Mouse (Mus musculus) embryonic facial prominence, embryonic 11.5 days (tissue): ENCODE data around the gene B4galt5. TPM values are rescaled to one million over a fixed set of nuclear protein-coding genes. Genes with fewer than 3 reads are reported as not detected.

Source experiments
- ATAC-seq: fragments of 200-750 bp; cut with Nextera tagmentation; replicated peaks from 2 replicates; pipeline ENCODE4 v1.8.0; 2017; ENCODE audit warnings: low read depth; ENCODE audit not compliant: insufficient number of reproducible peaks, low FRiP score, low TSS enrichment
- DNase-seq: peaks from one replicate; pipeline ENCODE4 v3.0.0-alpha.2; 2015; ENCODE audit warnings: low spot score
- H3K27ac ChIP-seq: fragments of 300-500 bp; sonication (generic); replicated peaks from 2 replicates; pipeline ENCODE4 v1.5.1; 2014; ENCODE audit warnings: mild to moderate bottlenecking, low read depth, low read length, control low read depth
- H3K27me3 ChIP-seq: fragments of 300-500 bp; sonication (generic); 2 replicates; pipeline ENCODE4 v1.6.1; 2014; ENCODE audit warnings: mild to moderate bottlenecking, low read length, moderate library complexity, mixed read lengths; ENCODE audit not compliant: control insufficient read depth, insufficient read depth
- H3K36me3 ChIP-seq: fragments of 300-500 bp; sonication (generic); replicated peaks from 2 replicates; pipeline ENCODE4 v1.6.1; 2014; ENCODE audit warnings: low read depth, mild to moderate bottlenecking, low read length, moderate library complexity, mixed read lengths; ENCODE audit not compliant: control insufficient read depth, insufficient read depth
- H3K4me1 ChIP-seq: fragments of 300-500 bp; sonication (generic); 2 replicates; pipeline ENCODE4 v1.6.1; 2014; ENCODE audit warnings: low read length, mixed read lengths; ENCODE audit not compliant: control insufficient read depth, insufficient read depth
- H3K4me2 ChIP-seq: fragments of 300-500 bp; sonication (generic); 2 replicates; pipeline ENCODE4 v1.6.1; 2014; ENCODE audit warnings: low read depth, mild to moderate bottlenecking, control low read depth, low read length, moderate library complexity
- H3K4me3 ChIP-seq: fragments of 300-500 bp; sonication (generic); 2 replicates; pipeline ENCODE4 v1.5.1; 2014; ENCODE audit warnings: low read depth, low read length, control low read depth
- H3K9ac ChIP-seq: fragments of 300-500 bp; sonication (generic); replicated peaks from 2 replicates; pipeline ENCODE4 v1.6.1; 2014; ENCODE audit warnings: mild to moderate bottlenecking, control low read depth, low read length
- H3K9me3 ChIP-seq: fragments of 300-500 bp; sonication (generic); replicated peaks from 2 replicates; pipeline ENCODE4 v1.6.1; 2016; ENCODE audit warnings: mild to moderate bottlenecking, low read length, inconsistent platforms, mixed read lengths; ENCODE audit not compliant: control insufficient read depth
- WGBS: fragments of 180-500 bp; shearing (Covaris S2); extraction: QIAGEN DNeasy Blood & Tissue Kit; methylation state at CpG from one replicate; pipeline ENCODE4 v1.1.7; 2014; 5-methylcytosine and 5-hydroxymethylcytosine counted together
- polyA plus RNA-seq: library from polyadenylated mRNA; unstranded; fragments of >200 nt; fragmentation: Nextera tagmentation; extraction: Ambion mirVana; gene quantifications from 2 replicates; pipeline ENCODE4 v1.2.1, GENCODE M21; 2014

Gene B4galt5
- polyA plus RNA-seq, 1 experiment from 2014 or later: 17.0 TPM

DNA sequence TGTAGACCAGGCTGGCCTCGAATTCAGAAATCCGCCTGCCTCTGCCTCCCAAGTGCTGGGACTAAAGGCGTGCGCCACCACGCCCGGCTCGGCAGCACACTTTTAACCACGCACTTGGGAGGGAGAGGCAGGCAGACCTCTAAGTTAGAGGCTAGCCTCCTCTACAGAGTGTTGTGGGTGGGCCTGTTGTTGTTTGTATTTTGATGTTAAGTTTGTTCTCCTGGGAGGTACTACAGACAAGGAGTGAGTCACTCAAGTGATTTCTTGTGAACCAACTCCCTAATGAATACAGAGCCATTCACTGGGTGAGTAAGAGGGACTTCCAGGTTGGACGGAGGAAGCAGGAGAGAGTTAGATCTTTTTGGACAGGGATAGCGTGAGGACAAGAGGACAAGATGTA lies 82.8 kb downstream of the B4galt5 start:
- no peak for DNase-seq

DNA sequence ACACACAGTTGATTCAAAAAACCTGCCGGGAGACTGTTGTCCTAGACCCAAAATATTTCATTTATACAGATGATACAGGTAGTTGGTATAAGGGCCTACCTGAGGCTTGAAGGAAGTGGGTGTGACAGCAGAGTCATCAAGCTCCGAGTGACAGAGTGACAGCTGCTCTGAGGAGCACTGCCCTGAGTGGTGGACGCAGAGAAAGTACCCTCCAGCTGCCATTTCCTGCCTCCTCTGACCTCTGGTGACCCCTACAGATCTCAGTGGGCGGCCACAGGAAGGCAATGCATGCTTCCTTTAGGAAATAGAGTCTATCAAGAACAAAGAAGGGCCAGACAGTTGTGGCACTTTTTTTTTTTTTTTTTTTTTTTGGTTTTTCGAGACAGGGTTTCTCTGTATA lies 83.2 kb downstream of the B4galt5 start:
- 36% methylated on average over 4 of the region's 5 CpGs for WGBS

More for the DNA sequence above, 82.8 kb downstream of the B4galt5 start:
- H3K27ac ChIP-seq: no peak overlapping the region
- H3K27me3 ChIP-seq: no peaks in the 10 kb centered on the region
- no peak overlapping the region for H3K4me2 ChIP-seq
- H3K36me3 ChIP-seq: no peaks in the 10 kb centered on the region
- no peak overlapping the region for H3K9ac ChIP-seq
- H3K4me3 ChIP-seq: no peak overlapping the region
- no peaks in the 10 kb centered on the region for H3K4me1 ChIP-seq
- no peaks in the 10 kb centered on the region for H3K9me3 ChIP-seq
- no peak for ATAC-seq
- WGBS: 94% methylated on average over 10 of the region's 10 CpGs

DNA sequence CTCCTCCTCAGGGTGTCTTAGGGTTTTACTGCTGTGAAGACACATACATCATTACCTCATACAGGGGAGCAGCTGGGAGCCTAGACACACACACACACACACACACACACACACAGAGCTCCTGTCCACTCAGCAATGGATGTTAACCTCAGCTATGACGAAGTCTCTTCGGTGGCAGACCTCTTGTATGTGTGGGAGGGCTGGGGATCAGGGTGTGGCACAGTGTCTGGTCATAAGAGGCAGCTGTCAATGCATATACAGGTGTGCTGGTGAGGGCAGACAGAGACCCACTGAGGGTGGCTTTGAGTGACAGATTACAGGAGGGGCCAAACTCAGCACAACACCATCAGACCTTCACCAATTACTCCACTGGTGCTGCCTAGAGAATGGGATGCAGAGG lies 84.0 kb downstream of the B4galt5 start:
- no peak overlapping the region for H3K27ac ChIP-seq
- WGBS: 84% methylated on average over 2 of the region's 2 CpGs
- no peaks in the 10 kb centered on the region for H3K9me3 ChIP-seq
- no peaks in the 10 kb centered on the region for H3K4me1 ChIP-seq
- H3K4me3 ChIP-seq: no peak overlapping the region
- no peaks in the 10 kb centered on the region for H3K27me3 ChIP-seq
- H3K4me2 ChIP-seq: no peak overlapping the region
- DNase-seq (no peak), ATAC-seq (no peak)
- no peaks in the 10 kb centered on the region for H3K36me3 ChIP-seq
- no peak overlapping the region for H3K9ac ChIP-seq

More for the DNA sequence above, 83.2 kb downstream of the B4galt5 start:
- Histone ChIP-seq H3K27me3 (no peaks in the 10 kb centered on the region), H3K9ac (no peak overlapping the region), H3K27ac (no peak overlapping the region), H3K4me1 (no peaks in the 10 kb centered on the region), H3K9me3 (no peaks in the 10 kb centered on the region), H3K4me3 (no peak overlapping the region), H3K4me2 (no peak overlapping the region), H3K36me3 (no peaks in the 10 kb centered on the region)
- no peak for ATAC-seq
- no peak for DNase-seq

DNA sequence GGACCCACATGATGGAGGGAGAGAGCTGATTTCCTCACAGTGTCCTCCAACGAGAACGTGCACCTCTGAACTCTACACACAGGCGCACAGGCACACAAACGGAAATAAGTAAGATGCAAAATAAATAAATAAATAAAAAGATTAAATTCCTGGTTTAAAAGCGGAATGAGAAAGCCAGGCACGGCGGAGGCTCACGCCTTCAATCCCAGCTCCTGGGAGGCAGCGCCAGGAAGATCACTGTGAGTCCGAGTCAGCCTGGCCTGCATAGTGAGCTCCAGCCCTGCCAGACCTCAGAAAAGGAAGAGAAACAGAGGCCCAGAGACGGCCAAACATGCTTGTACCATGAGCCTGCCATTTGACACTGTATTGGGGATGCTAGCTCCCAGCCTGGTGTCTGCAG lies 85.1 kb downstream of the B4galt5 start:
- DNase-seq (no peak), ATAC-seq (no peak)
- Histone ChIP-seq H3K27ac (no peak overlapping the region), H3K36me3 (no peaks in the 10 kb centered on the region), H3K27me3 (no peaks in the 10 kb centered on the region), H3K4me1 (no peaks in the 10 kb centered on the region), H3K9me3 (no peaks in the 10 kb centered on the region), H3K9ac (no peak overlapping the region), H3K4me2 (no peak overlapping the region), H3K4me3 (no peak overlapping the region)
- whole genome bisulfite sequencing: 84% methylated on average over 11 of the region's 11 CpGs

DNA sequence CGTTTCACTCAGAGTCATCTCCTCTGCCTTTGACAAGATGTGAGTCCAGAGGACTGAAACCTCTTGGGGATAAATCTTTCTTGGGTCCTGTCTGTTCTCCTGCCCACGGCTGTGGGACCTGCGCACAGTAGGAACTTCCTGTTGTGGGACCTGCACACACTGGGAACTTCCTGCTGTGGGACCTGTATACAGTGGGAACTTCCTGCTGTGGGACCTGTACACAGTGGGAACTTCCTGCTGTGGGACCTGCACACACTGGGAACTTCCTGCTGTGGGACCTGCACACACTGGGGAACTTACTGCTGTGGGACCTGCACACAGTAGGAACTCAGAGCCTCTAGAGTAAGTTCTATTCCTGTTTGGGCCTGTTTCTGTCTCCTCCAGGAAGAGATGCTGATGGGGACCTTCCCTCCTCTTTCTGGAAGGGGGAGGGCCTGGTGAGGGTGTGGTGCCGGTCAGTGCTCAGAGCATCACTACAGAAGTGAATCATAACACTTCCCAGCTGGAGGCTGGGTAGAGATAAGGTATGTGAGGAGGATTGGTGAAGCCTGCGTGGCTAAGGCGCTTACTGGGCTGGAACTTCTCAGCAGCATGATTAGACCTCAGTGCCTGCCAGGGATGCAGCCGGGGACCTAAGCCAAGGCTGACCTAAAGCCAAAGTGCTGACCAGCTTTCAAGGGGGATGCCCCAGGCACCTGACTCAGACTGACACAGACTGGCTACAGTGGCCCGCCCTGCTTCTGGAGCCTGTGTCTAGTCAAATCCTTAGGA lies 85.8 kb downstream of the B4galt5 start:
- no peaks in the 10 kb centered on the region for H3K9me3 ChIP-seq
- ATAC-seq (no peak), DNase-seq (no peak)
- 83% methylated on average over 8 of the region's 8 CpGs for WGBS
- H3K27ac ChIP-seq: no peak overlapping the region
- H3K9ac ChIP-seq: no peak overlapping the region
- no peaks in the 10 kb centered on the region for H3K36me3 ChIP-seq
- H3K27me3 ChIP-seq: no peaks in the 10 kb centered on the region
- no peak overlapping the region for H3K4me3 ChIP-seq
- no peak overlapping the region for H3K4me2 ChIP-seq
- H3K4me1 ChIP-seq: no peaks in the 10 kb centered on the region

DNA sequence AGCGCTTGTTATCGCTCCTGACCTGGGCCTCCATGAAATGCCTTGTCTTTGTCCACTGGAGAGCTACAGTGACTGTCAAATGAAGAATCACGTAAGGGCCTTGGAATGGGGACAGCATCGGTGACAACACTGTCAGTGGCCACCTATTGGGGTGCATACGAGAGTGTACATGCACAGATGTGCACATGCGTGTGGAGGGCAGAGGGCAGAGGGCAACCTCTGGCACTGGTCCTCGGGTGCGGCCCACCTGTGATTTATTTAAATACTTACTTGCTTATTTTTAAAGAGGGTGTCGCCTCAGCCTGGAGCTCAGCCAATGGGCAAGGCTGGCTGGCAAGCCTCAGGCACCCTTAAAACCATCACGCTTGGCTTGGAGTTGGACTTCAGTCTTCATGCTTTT lies 86.5 kb downstream of the B4galt5 start:
- Histone ChIP-seq H3K27me3 (no peaks in the 10 kb centered on the region), H3K4me1 (no peaks in the 10 kb centered on the region), H3K9ac (no peak overlapping the region), H3K4me2 (no peak overlapping the region), H3K27ac (no peak overlapping the region), H3K9me3 (no peaks in the 10 kb centered on the region), H3K4me3 (no peak overlapping the region), H3K36me3 (no peaks in the 10 kb centered on the region)
- DNase-seq (no peak), ATAC-seq (no peak)
- WGBS: 88% methylated on average over 10 of the region's 10 CpGs

DNA sequence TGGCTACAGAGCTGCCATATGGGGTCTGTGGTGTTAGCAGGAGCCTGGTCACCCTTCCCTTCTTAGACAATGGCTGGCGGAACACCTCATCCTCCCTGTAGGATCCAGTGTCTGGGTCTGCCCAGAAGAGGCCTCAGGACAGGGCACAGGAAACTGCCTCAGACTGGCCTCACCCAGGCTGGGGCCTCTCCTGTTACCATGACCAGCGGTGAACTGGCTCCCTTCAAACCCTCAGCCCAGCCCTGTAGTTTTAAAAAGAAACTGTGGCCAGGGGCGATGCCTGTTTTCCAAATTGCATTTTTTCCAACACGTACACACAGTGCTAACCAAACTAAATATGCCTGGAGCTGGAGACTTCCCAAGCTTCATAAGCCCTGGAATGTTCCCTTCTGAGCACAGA lies 87.9 kb downstream of the B4galt5 start:
- no peaks in the 10 kb centered on the region for H3K9me3 ChIP-seq
- no peak overlapping the region for H3K4me3 ChIP-seq
- H3K27ac ChIP-seq: no peak overlapping the region
- no peak for ATAC-seq
- H3K4me2 ChIP-seq: no peak overlapping the region
- DNase-seq: no peak
- H3K36me3 ChIP-seq: no peaks in the 10 kb centered on the region
- H3K9ac ChIP-seq: no peak overlapping the region
- H3K4me1 ChIP-seq: no peaks in the 10 kb centered on the region
- 69% methylated on average over 4 of the region's 4 CpGs for WGBS
- H3K27me3 ChIP-seq: no peaks in the 10 kb centered on the region

DNA sequence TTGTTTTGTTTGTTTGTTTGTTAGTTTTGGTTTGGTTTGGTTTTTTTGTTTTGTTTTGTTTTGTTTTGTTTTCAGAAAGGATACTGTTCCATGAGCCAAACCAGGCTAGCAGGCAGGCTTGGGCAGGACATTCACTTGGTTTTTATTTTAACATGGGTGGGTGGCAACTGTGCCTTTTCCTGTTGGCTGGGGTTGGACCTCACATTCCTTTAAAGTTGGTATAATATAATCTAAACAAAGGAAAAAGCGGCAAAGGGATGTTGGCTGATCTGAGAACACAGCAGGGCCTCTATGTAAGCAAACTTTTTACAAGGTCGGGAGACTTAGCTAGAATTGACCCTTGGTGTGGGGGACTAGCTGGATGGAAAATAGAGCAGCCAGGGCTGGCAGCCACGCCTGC lies 91.2 kb downstream of the B4galt5 start:
- WGBS: 51% methylated on average over 3 of the region's 3 CpGs
- no peaks in the 10 kb centered on the region for H3K9me3 ChIP-seq
- H3K36me3 ChIP-seq: no peaks in the 10 kb centered on the region
- no peak overlapping the region for H3K4me3 ChIP-seq
- no peaks in the 10 kb centered on the region; the same call in 1 of the 2 replicates for H3K4me1 ChIP-seq
- no peak for DNase-seq
- no peak overlapping the region for H3K9ac ChIP-seq
- no peak overlapping the region for H3K27ac ChIP-seq
- no peak overlapping the region for H3K4me2 ChIP-seq
- no peak for ATAC-seq
- H3K27me3 ChIP-seq: no peaks in the 10 kb centered on the region
